Mouse (Mus musculus) CD4-positive naive resting alpha-beta T cell, adult 76 days (primary cell): ENCODE measurements around the gene Vps26a. TPM values are rescaled to one million over a fixed set of nuclear protein-coding genes. Genes with fewer than 3 reads are reported as not detected.

ENCODE experiments used
- total RNA-seq: library from RNA; stranded (reverse); gene quantifications from one replicate; pipeline ENCODE4 v1.2.4, GENCODE M21; 2023

Gene Vps26a
- total RNA-seq, result 26.4 TPM

DNA sequence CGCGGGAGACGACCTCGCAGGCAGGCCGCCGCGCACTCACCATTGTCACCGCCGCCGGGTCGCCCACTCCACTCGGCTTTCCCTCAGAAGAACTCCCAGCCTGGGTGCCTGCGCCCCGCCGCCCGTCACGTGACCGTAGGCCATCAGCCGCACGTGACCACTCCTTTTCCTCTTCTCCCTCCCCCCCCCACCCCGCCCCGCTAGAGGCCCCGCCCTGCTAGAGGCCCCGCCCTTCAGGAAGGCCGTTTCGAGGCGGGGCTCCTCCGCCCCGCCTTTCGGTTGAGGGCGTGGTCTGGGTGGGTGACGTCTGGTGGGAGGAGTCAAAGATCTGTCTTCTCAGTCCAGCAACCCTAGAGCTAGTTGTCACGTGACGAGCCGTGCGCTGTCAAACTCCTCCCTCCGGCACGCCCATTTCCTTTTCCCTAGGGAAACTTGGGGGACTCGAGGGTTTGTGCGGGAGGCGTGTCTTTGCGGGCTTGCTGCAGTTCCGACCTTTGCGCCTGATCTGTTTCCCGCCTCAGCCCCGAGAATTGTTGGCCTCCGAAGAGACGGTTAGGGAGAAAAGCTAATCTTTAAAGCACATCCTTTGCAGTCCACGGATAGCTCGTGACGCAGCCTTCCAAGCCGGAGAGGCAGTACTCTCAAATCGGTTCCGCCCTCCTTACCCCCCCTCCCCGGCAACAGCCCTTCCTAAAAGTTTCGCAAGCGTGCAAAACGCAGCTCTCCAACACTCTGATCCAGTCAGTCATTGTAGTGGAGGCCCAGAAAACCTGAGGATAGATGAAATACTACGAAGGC is at the start of gene Vps26a:
Vps26a (minus strand) TSS at position 188 of the 798 bp plus-strand sequence.

DNA sequence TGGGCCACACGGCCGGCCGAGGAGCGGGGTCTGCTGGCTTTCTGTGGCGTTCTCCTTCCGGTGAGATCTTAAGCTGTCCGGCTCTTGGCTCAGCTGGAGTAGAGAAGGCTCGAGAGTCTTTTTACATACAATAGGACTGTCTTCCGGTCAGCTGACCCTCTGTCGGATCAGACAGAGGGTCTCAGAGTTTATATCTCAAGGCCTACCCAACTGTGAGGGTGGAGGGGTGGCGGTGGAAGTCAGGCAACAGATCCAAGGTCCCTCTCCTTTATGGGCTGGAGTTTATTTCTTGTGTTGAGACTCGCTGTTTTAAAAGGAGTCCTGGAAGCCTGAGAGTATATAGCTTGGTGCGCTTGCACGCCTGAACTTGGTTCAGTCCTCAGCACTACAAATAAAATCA is 40.7 kb upstream of the Vps26a start, which contains the start of gene Srgn:
Srgn (minus strand) TSS at position 101 of the 400 bp plus-strand sequence.

DNA sequence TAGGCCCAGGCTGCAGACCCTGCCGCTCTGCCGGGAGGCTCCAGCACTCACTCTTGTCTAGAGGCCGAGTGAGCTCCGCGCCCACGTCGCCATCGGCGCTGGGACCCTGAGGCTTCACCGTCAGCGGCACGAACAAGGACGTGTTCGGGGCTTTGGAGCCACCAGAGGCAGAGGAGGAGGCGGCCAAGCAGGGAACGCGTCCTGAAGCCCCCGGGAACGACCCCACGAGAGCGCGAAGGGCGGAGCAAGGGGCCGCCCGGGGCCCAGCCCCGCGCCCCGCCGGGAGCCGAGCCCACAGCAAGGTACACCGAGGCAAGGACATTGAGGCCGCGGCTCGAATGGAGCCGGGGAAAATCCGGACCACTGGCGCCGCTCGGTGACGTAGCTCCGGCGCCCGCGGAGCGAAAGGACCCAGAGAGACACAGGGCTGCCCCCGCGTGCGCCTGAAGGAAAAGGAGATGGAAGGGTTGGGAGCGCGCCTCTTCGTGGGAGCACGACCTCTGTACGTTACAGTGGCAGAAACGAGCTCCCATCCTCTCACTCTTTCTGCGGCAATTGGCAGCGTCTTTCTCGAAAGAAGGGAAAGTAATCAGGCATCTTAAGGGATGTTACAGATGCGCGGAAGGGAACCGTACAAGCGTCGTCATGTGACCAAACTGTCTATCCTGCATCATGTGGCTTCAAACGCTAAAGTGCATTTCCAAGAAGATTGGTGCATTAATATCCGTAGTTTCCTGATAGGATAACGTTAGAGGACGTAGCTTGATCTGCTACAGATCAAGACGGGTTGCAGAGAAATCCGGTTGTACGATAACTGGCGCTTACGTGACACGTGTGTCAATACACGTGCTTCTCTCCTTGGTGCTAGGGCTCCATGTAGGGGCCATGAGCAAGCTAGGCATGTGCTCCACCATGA is 37.0 kb downstream of the Vps26a start, which contains the start of the genes 4930507D05Rik and Supv3l1:
4930507D05Rik (plus strand) TSS at position 126 of the 916 bp plus-strand sequence.
Supv3l1 (minus strand) TSS at position 375 of the 916 bp plus-strand sequence.

DNA sequence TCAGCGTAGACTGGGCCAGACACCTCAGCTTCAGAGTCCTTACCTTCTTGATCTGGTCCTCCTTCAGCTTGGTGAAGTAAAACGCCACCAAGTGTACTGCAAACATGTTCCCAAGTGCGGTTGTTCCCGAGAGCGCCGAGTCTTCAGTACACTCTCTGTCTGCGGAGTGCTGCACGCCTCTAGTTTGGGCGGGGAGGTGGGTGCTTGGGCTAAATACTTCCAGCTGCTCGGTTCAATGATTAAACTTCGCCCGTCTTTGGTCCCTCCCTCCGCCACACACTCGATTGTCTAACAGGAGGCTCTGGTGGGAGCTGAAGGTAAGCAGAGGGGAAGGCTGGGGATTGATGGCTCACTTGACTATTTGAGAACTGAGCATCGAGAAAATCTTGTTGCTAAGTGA is 64.3 kb downstream of the Vps26a start, which contains the start of gene Hkdc1:
Hkdc1 (minus strand) TSS at position 237 of the 400 bp plus-strand sequence.

Other genes starting within 250 kb of the Vps26a start
- gene Tacr2, start 234.4 kb downstream of the Vps26a start, total RNA-seq, result not detected
- gene Hk1, start 106.9 kb downstream of the Vps26a start, total RNA-seq, result 64.6 TPM
- gene Hkdc1, start 64.3 kb downstream of the Vps26a start, total RNA-seq, result not detected
- gene 4930507D05Rik, start 37.3 kb downstream of the Vps26a start, total RNA-seq, result 0.29 TPM
- gene Supv3l1, start 37.1 kb downstream of the Vps26a start, total RNA-seq, result 26.7 TPM
- gene Srgn, start 40.6 kb upstream of the Vps26a start, total RNA-seq, result 481 TPM
- 18.2 TPM for gene Kif1bp, start 91.7 kb upstream of the Vps26a start, total RNA-seq
- 159 TPM for gene Ddx21, start 115.5 kb upstream of the Vps26a start, total RNA-seq
- 157 TPM for gene Ddx50, start 164.4 kb upstream of the Vps26a start, total RNA-seq
- gene Stox1, start 239.3 kb upstream of the Vps26a start, total RNA-seq, result 0.21 TPM